Mouse (Mus musculus): ENCODE measurements around the gene Ccdc96.
A peak's percentile ranks its signal among the peaks of the same experiment; 100 is the strongest.

Gene Ccdc96

GRCm38 (mm10) chr5:36529698-36530097 is 45.3 kb downstream of the Ccdc96 start:
- DNase-seq: no peak

DNA sequence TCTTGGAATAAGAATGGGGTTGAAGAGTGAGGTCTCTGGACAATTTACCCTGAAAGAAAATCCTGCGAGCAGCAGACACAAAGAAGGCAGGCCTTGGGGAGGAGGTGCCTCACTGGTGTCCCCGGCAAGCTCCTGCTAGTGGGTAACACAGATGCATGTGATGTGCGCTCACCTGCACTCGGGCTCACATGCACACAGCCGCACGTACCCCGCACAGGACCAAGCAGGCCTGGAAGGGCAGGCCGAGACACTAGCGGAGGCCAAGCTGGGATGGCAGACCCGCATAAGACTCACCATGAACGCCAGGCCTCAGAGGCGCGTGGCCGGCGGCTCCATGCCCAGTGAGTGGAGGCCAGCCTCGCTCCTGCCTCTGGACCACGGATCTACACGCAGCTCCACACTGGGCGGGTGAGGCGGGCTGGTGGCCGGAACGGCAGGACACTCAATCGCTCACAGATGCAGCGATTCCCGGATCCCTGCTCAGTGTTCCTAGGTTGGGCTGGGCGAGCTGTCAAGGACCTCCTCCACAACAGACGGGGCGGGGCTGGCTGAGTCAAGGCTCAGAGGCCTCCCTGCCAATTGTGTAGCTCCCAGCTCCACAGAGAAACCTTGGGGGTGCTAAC is 45.9 kb downstream of the Ccdc96 start:
- DNase-seq: peak; percentile 92

DNA sequence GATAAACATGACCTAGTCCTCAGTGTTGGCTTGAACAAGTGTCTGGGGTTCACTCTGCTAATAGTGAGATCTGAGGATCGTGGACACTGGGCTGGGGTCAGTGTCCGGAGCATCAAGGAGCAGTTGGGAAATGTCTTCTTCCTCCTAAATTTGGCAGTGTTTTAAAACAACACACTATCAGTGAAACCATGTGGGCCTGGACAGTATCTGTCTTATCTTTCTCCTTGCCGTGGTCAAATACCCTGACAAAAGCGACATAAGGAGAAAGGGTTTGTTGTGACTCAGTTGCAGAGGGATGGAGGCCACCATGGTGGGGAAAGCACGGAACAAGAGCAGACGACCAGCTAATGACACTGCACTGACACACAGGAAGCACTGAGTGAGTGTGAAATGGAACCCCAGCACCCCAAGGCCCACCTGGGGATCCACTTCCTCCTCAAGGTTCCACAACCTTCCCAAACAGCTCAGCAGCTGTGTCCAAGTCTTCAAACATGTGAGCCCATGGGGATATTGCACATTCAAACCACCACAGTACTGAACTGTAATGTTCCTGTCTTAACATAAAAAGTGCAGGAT is 50.2 kb downstream of the Ccdc96 start:
- no peak for DNase-seq

DNA sequence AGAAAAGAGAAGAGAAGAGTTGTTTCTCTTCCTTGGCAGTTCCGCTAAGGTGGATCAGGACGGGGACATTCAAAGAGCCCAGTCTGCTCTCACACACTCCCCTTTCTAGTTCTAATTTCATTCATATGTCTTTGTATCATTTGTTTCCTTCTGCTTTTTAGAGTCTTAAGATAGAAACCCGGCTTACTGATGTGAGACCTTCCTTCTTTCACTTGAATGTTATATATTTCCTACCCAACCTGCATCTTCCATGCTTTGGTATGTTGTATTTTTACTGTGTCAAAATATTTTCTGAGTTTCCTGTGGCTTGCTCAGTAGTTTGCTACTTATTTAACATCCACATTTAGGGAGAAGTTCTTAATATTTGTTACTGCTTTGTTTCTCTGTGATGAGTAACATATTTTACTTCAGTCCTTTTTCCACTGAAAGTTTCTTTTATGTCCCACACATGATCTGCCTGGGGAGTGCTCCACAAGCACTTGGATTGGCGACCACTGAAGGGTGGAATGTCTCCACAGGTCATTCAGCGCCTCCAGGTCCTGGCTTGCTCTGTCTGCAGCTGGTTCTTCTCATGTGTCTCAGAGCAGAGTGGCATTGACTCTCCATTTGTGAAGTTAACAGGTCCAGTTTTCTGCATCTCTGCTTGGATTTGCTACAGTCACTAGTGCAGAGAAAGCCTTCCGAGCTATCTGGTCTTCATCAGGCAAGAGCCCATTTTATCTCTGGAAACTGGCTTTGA is 51.2 kb downstream of the Ccdc96 start:
- no peak for DNase-seq

GRCm38 (mm10) chr5:36536424-36536823 is 52.0 kb downstream of the Ccdc96 start:
- no peak for DNase-seq

Data from right cerebral cortex, postnatal 14 days (tissue).